Mouse (Mus musculus): ENCODE results near the gene Cyp4f15. TPM values are rescaled to one million over a fixed set of nuclear protein-coding genes. Genes with fewer than 3 reads are reported as not detected.

The Cyp4f15 gene
- total RNA-seq, 2 experiments from 2014 or later = 2.9 to 3.3 TPM

Other genes with a start within 250 kb of the Cyp4f15 start
- 1 to 10 TPM in 1 of 2 experiments, under 1 TPM in 1; 0.54 to 1.2 TPM for gene Cyp4f39, start 232.9 kb upstream of the Cyp4f15 start, total RNA-seq (2021)
- 1 to 10 TPM; 4.2 to 4.9 TPM for gene Cyp4f17, start 179.6 kb upstream of the Cyp4f15 start, total RNA-seq (2021)
- gene Cyp4f16, start 149.1 kb upstream of the Cyp4f15 start, total RNA-seq (2021) = 1 to 10 TPM; 6.2 to 6.6 TPM
- gene Cyp4f37, start 64.3 kb upstream of the Cyp4f15 start, total RNA-seq (2021) = not detected
- not detected for gene Cyp4f40, start 26.7 kb upstream of the Cyp4f15 start, total RNA-seq (2021)
- 10 to 100 TPM; 78.3 to 86.9 TPM for gene Zfp871, start 102.7 kb downstream of the Cyp4f15 start, total RNA-seq (2021)
- 10 to 100 TPM; 17.2 to 18.0 TPM for gene Zfp811, start 124.3 kb downstream of the Cyp4f15 start, total RNA-seq (2021)
- 10 to 100 TPM; 21.6 to 23.2 TPM for gene Zfp799, start 144.6 kb downstream of the Cyp4f15 start, total RNA-seq (2021)
- 10 to 100 TPM in 1 of 2 experiments, 1 to 10 TPM in 1; 9.3 to 10.2 TPM for gene Zfp870, start 206.0 kb downstream of the Cyp4f15 start, total RNA-seq (2021)
- gene Cyp4f14, start 231.7 kb downstream of the Cyp4f15 start, total RNA-seq (2021) = under 1 TPM in 1 of 2 experiments, not detected in 1; 0.95 TPM